ENCODE assay signal across 8 mouse cellular contexts in the genomic region with DNA sequence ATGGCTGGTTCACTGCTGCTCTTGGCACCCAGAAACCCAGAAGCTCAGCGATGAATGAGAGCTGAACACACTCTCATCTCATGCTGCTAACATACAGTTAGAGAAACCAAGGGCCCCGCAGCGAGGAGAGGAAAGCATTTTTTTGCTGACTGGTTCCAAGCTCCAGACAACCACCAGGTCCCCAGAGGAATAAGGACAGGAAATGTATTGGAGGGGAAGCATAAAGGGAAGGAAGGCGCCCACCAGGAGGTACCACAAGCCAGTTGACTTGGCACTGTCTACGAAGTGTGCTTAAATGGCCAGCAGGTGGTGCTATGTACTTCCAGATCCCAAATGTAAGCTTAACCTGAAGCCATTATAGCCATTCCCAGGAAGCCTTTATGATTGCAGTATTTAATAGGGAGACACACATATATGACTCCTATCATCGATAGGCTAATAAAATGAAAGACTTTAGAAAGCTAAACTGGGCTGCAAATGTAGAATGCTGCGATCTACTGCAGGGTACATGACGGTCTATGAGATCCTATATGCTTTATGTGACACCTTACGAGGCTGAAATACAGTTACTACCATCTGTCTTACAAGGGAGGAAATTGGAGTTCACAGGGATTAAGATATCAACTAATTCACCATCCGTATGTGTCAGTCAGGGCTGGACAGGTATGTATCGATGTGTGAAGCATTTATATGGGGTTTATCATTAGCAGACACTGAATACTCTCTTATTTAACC. TPM values are rescaled to one million over a fixed set of nuclear protein-coding genes. Genes with fewer than 3 reads are reported as not detected.
DNase-seq lines count a peak whose midpoint lies in the region; ATAC-seq and TF ChIP-seq lines count a peak whose summit lies in the region.
"Had no signal": no experiment of that assay in that cellular context is flagged by ENCODE, and none has a peak within 500 bp of the region (broad histone marks: within the 10 kb centered on the region; RNA-seq: fewer than 3 reads in every experiment).

No protein-coding gene starts in this region.

- TF ChIP-seq RAD21 in MEL (IDR thresholded peaks at IDR 0.05; ENCODE audit: low read depth, low read length): peak; percentile 86

- H3K27me3 ChIP-seq in MEL (ENCODE audit: control insufficient read depth in 1 of 2, insufficient read depth in 2 of 2, low read length in 2 of 2): no peaks in the 10 kb centered on the region; a peak in 1 of 4 replicates
- peaks cover 31% of the 10 kb centered on the region for H3K27me3 ChIP-seq in embryonic facial prominence, embryonic 13.5 days
- H3K27me3 ChIP-seq in hindbrain, embryonic 10.5 days (ENCODE audit: insufficient read depth, poor library complexity, severe bottlenecking): peaks cover 51% of the 10 kb centered on the region

- 38% methylated on average over 11 of the region's 11 CpGs for WGBS in embryonic facial prominence, embryonic 13.5 days
- WGBS in hindbrain, embryonic 10.5 days: 45% methylated on average over 11 of the region's 11 CpGs

- no peak for TF ChIP-seq EP300 in MEL (IDR thresholded peaks at IDR 0.05; ENCODE audit: low read depth in 1 of 2, low read length in 2 of 2)

- H3K9ac ChIP-seq in MEL (ENCODE audit: control insufficient read depth, low read depth, low read length, poor library complexity, severe bottlenecking): no peak overlapping the region
- no peak overlapping the region for H3K9ac ChIP-seq in embryonic facial prominence, embryonic 13.5 days

- H3K27ac ChIP-seq in MEL (ENCODE audit: control insufficient read depth, low read depth, low read length): no peak overlapping the region
- no peak overlapping the region for H3K27ac ChIP-seq in embryonic facial prominence, embryonic 13.5 days
- no peak overlapping the region for H3K27ac ChIP-seq in hindbrain, embryonic 10.5 days
- no peak overlapping the region for H3K27ac ChIP-seq in layer of hippocampus, adult 2 months
- H3K27ac ChIP-seq: macrophage had no signal

- H3K4me3 ChIP-seq in MEL (ENCODE audit: control insufficient read depth in 1 of 2, insufficient read depth in 1 of 2, low read depth in 2 of 2, low read length in 2 of 2): no peak overlapping the region
- H3K4me3 ChIP-seq in embryonic facial prominence, embryonic 13.5 days: no peak overlapping the region
- H3K4me3 ChIP-seq in hindbrain, embryonic 10.5 days: no peak overlapping the region; the same call in 1 of the 2 replicates
- H3K4me3 ChIP-seq in layer of hippocampus, adult 2 months: no peak overlapping the region

- H3K4me2 ChIP-seq in embryonic facial prominence, embryonic 13.5 days: no peak overlapping the region

- TF ChIP-seq CTCF in MEL (IDR thresholded peaks at IDR 0.05 in 2 of 3, conservative IDR thresholded peaks at IDR 0.05 in 1 of 3; ENCODE audit: control insufficient read depth in 1 of 3, insufficient read depth in 1 of 3, low read depth in 2 of 3, low read length in 3 of 3, poor library complexity in 1 of 3, severe bottlenecking in 1 of 3): peak; percentile 58 to 81 (median 72)
- TF ChIP-seq CTCF in layer of hippocampus, adult 2 months (conservative IDR thresholded peaks at IDR 0.05): peak; percentile 94; the same call in 1 of the 2 replicates

- H3K36me3 ChIP-seq in MEL (ENCODE audit: control insufficient read depth in 1 of 2, insufficient read depth in 2 of 2, low read length in 2 of 2): peaks cover 0 to 2% of the 10 kb centered on the region in 2 experiments; a peak in 1 of 4 replicates
- H3K36me3 ChIP-seq in embryonic facial prominence, embryonic 13.5 days: no peaks in the 10 kb centered on the region
- no peaks in the 10 kb centered on the region for H3K36me3 ChIP-seq in hindbrain, embryonic 10.5 days

- no peaks in the 10 kb centered on the region for H3K9me3 ChIP-seq in MEL (replicated peaks; ENCODE audit: insufficient read depth, low read length)
- no peaks in the 10 kb centered on the region for H3K9me3 ChIP-seq in embryonic facial prominence, embryonic 13.5 days
- no peaks in the 10 kb centered on the region for H3K9me3 ChIP-seq in hindbrain, embryonic 10.5 days

- no peaks in the 10 kb centered on the region for H3K79me2 ChIP-seq in MEL (ENCODE audit: control insufficient read depth, insufficient read depth, low read length, poor library complexity)

- peaks cover 0 to 10% of the 10 kb centered on the region in 2 experiments; a peak in 2 of 4 replicates for H3K4me1 ChIP-seq in MEL (ENCODE audit: control insufficient read depth in 1 of 2, insufficient read depth in 2 of 2, low read length in 2 of 2)
- H3K4me1 ChIP-seq in embryonic facial prominence, embryonic 13.5 days: peaks cover 18% of the 10 kb centered on the region
- H3K4me1 ChIP-seq in hindbrain, embryonic 10.5 days (replicated peaks): peaks cover 28% of the 10 kb centered on the region

- DNase-seq in MEL (ENCODE audit: low read depth, low spot score): peak; percentile 71
- DNase-seq in adrenal gland, postnatal 14 days: peak; percentile 64
- peak; percentile 64 for DNase-seq in hindbrain, embryonic 10.5 days (ENCODE audit: low spot score)
- peak; percentile 56 to 66 for DNase-seq in layer of hippocampus, adult 2 months (ENCODE audit: low spot score in 2 of 2)
- DNase-seq in lung, postnatal 36 days: peak; percentile 86
- DNase-seq in right cerebral cortex, postnatal 10 days (ENCODE audit: low spot score in 2 of 2): peak; percentile 83

- ATAC-seq in embryonic facial prominence, embryonic 13.5 days (ENCODE audit: insufficient number of reproducible peaks, insufficient read depth, low FRiP score, low TSS enrichment, low read depth): peak; percentile 48; the same call in 1 of the 2 replicates

- TF ChIP-seq POLR2A in MEL (IDR thresholded peaks at IDR 0.05; ENCODE audit: control insufficient read depth in 1 of 2, insufficient read depth in 1 of 2, low read depth in 1 of 2, low read length in 2 of 2, poor library complexity in 1 of 2): no peak

TF ChIP-seq in MEL, 35 proteins besides CTCF, POLR2A, EP300 and RAD21:
- peak; percentile 86 for TF ChIP-seq SMC3 (IDR thresholded peaks at IDR 0.05; ENCODE audit: low read depth, low read length)
- no peak for TF ChIP-seq ZNF384 (IDR thresholded peaks at IDR 0.05; ENCODE audit: low read depth, low read length)
- TF ChIP-seq ZC3H11A (IDR thresholded peaks at IDR 0.05; ENCODE audit: low read depth, low read length): peak; percentile 77

RNA-seq across cellular contexts. Expression of a gene that starts 33.1 kb away (rescaled TPM):
- not detected in 2 replicates for total RNA-seq in MEL (2012; rRNA removed)
- not detected for polyA plus RNA-seq in MEL (2012; ENCODE audit: insufficient read depth in 1 of 2, insufficient read length in 2 of 2, low read depth in 1 of 2, low replicate concordance in 2 of 2, missing spikeins in 1 of 2)
- not detected in 2 replicates for total RNA-seq in adrenal gland, postnatal 14 days (2021)
- polyA plus RNA-seq in embryonic facial prominence, embryonic 13.5 days (2015; fragmentation: Nextera tagmentation; extraction: Ambion mirVana): not detected in 2 replicates
- not detected in 2 replicates for polyA plus RNA-seq in hindbrain, embryonic 10.5 days (2016; fragmentation: Nextera tagmentation; extraction: Ambion mirVana)
- not detected for total RNA-seq in layer of hippocampus, adult 2 months (2021)
- polyA plus RNA-seq: macrophage had no signal
